Comparison of ENCODE assay signal across 1 mouse cellular context in the genomic region with DNA sequence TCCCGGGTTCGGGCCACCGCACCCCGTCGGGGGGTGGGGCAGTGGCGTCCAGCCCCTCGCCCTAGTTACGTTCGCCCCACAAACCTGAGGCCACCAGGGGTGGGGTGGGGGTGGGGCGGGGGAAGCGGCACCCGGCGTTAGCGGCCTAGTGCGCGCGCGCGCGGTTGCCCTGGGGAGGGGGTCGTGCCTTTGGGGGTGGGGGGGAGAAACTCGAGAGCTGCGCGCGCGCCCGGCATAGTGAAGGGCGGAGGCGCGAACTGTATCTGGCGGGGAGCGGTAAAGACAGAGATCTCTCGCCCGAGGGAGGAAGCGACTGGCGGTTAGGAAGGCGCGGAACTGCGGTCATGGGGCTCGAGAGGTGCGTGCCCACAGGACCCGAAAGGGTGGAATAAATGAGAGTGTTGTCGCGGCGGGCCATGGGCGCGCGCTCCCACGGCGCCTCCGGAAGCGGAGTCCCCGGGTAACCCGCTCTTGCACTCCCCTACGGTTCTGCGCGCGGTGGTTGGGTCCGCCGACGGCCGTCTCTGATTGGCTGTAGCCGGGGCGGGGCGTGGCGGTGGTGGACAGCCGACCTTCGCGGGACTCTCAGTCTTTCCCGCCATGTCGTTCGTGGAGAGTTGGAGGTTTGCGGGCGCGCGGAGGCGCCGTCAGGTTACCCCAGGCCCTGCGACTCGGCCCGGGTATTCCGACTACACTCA.
TF ChIP-seq lines count a peak whose summit lies in the region.

A gene (plus strand): TSS at position 204 of the 698 bp plus-strand sequence.

TF ChIP-seq in CH12.LX, 34 proteins besides CTCF, POLR2A, EP300 and RAD21 (continued from another document):
- TF ChIP-seq HCFC1 (IDR thresholded peaks at IDR 0.05; ENCODE audit: low read depth, low read length) (peak; percentile 61), NRF1 (IDR thresholded peaks at IDR 0.05; ENCODE audit: low read depth, low read length) (0 out of 2 replicates have a peak, but pooled peaks have one; percentile 23), BHLHE40 (IDR thresholded peaks at IDR 0.05; ENCODE audit: low read depth, low read length) (no peak), TBP (conservative IDR thresholded peaks at IDR 0.05; ENCODE audit: low read depth, low read length) (peak; percentile 77), CHD2 (IDR thresholded peaks at IDR 0.05; ENCODE audit: low read length) (peak; percentile 57; the same call in 1 of the 2 replicates), USF1 (IDR thresholded peaks at IDR 0.05; ENCODE audit: low read depth, low read length) (no peak), CHD1 (IDR thresholded peaks at IDR 0.05; ENCODE audit: low read depth, low read length) (peak; percentile 94), MAFK (IDR thresholded peaks at IDR 0.05; ENCODE audit: insufficient replicate concordance, low read length) (no peak), POLR2AphosphoS2 (IDR thresholded peaks at IDR 0.05; ENCODE audit: low read depth, low read length) (peak; percentile 72; the same call in 1 of the 2 replicates), ETS1 (conservative IDR thresholded peaks at IDR 0.05; ENCODE audit: low read depth, low read length) (no peak), ELF1 (IDR thresholded peaks at IDR 0.05; ENCODE audit: low read depth, low read length) (peak; percentile 66), PAX5 (IDR thresholded peaks at IDR 0.05; ENCODE audit: low read length) (no peak), TCF12 (IDR thresholded peaks at IDR 0.05; ENCODE audit: low read depth, low read length) (peak; percentile 90), MAZ (IDR thresholded peaks at IDR 0.05; ENCODE audit: low read depth, low read length) (no peak), SMC3 (IDR thresholded peaks at IDR 0.05; ENCODE audit: low read depth, low read length) (no peak), MXI1 (IDR thresholded peaks at IDR 0.05; ENCODE audit: low read depth, low read length) (peak; percentile 69), SIN3A (IDR thresholded peaks at IDR 0.05; ENCODE audit: low read length) (peak; percentile 79), KAT2A (IDR thresholded peaks at IDR 0.05; ENCODE audit: insufficient replicate concordance, low read length) (no peak), MEF2A (IDR thresholded peaks at IDR 0.05; ENCODE audit: borderline replicate concordance, low read depth, low read length) (no peak; the same call in 1 of the 2 replicates)
